Mouse (Mus musculus) kidney, postnatal 10 days (tissue): Measurements from ENCODE around the gene Olfr136.

ENCODE experiments used
- DNase-seq: peaks from one replicate; pipeline ENCODE4 v3.0.0; 2021; ENCODE audit warnings: mixed read lengths

Olfr136 gene

DNA sequence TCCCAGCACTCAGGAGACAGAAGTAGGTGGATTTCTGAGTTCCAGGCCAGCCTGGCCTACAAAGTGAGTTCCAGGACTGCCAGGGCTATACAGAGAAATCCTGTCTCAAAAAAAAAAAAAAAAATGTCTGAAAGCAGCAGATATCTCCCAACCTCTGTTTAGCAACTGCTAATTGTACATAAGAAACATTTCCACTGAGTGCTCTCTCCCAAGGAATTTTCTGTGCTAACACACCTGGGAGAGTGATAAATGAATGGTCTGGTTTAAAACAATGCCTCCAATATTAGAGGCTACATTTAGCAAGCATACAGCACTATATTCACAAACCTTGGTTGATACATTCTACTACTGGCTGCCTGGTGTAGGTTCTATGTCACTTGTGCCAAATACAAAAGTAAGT lies at the start of gene Olfr136:
TSS of gene Olfr136 (plus strand) at position 301 of the 400 bp plus-strand sequence.
- DNase-seq = no peak

DNA sequence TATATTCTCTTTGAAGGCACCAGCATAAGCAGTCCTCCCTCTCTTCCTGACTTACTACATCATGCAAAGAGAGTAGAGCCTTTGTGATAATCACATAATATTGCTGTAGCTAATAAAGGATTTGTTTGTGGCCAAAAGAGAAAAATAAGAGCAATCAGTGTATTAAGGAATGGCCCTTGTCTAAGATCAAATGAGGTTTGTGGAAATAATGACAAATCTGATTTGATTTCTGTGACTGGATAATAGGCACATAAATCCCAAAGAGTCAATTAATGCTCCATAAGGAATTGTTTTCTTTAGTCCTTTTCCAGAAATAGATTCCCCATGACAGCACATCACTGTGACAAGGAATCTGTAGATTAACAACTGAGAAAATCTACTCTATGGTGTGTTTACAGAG lies 22.2 kb upstream of the Olfr136 start, which contains the start of gene Olfr137:
TSS of gene Olfr137 (minus strand) at position 101 of the 400 bp plus-strand sequence.
- DNase-seq = no peak
